Mouse (Mus musculus): Measurements from ENCODE around the gene Zcchc14. TPM values are rescaled to one million over a fixed set of nuclear protein-coding genes. Genes with fewer than 3 reads are reported as not detected.

Zcchc14 gene
- total and polyA plus RNA-seq, 2 experiments from 2014 or later: 17.4 to 85.8 TPM

GRCm38 (mm10) chr8:121563701-121564100 lies 89.0 kb downstream of the Zcchc14 start:
- DNase-seq (no peak), ATAC-seq (no peak)
- H3K36me3 ChIP-seq (ENCODE audit: insufficient read depth): peaks cover 23% of the 10 kb centered on the region
- H3K4me2 ChIP-seq (ENCODE audit: low read depth): no peak overlapping the region
- H3K27me3 ChIP-seq (ENCODE audit: insufficient read depth, low read length): no peaks in the 10 kb centered on the region
- H3K4me3 ChIP-seq (ENCODE audit: low read depth, low read length): no peak overlapping the region
- no peak overlapping the region for H3K9ac ChIP-seq
- H3K27ac ChIP-seq (ENCODE audit: low read depth, low read length): no peak overlapping the region
- 73% methylated on average over 6 of the region's 6 CpGs for WGBS
- no peak for TF ChIP-seq CTCF (IDR thresholded peaks at IDR 0.05; ENCODE audit: low read depth)
- H3K4me1 ChIP-seq (ENCODE audit: insufficient read depth): no peaks in the 10 kb centered on the region
- no peaks in the 10 kb centered on the region for H3K9me3 ChIP-seq (ENCODE audit: low read length)

- no peak for ATAC-seq
- DNase-seq: no peak
- no peak overlapping the region for H3K27ac ChIP-seq (ENCODE audit: low read depth, low read length)
Measured at GRCm38 (mm10) chr8:121562941-121563351, 89.8 kb downstream of the Zcchc14 start.

GRCm38 (mm10) chr8:121561636-121562345 lies 90.9 kb downstream of the Zcchc14 start:
- no peaks in the 10 kb centered on the region for H3K4me1 ChIP-seq (ENCODE audit: insufficient read depth)
- no peak overlapping the region for H3K9ac ChIP-seq
- H3K27ac ChIP-seq (ENCODE audit: low read depth, low read length): no peak overlapping the region
- no peaks in the 10 kb centered on the region for H3K9me3 ChIP-seq (ENCODE audit: low read length)
- ATAC-seq: no peak
- H3K36me3 ChIP-seq (ENCODE audit: insufficient read depth): peaks cover 32% of the 10 kb centered on the region
- 84% methylated on average over 16 of the region's 16 CpGs for WGBS
- H3K27me3 ChIP-seq (ENCODE audit: insufficient read depth, low read length): no peaks in the 10 kb centered on the region
- no peak for DNase-seq
- TF ChIP-seq CTCF (IDR thresholded peaks at IDR 0.05; ENCODE audit: low read depth): no peak
- no peak overlapping the region for H3K4me2 ChIP-seq (ENCODE audit: low read depth)
- H3K4me3 ChIP-seq (ENCODE audit: low read depth, low read length): no peak overlapping the region

More at GRCm38 (mm10) chr8:121562941-121563351, 89.8 kb downstream of the Zcchc14 start:
- H3K4me3 ChIP-seq (ENCODE audit: low read depth, low read length): no peak overlapping the region
- H3K4me2 ChIP-seq (ENCODE audit: low read depth): no peak overlapping the region
- no peaks in the 10 kb centered on the region for H3K4me1 ChIP-seq (ENCODE audit: insufficient read depth)
- no peaks in the 10 kb centered on the region for H3K27me3 ChIP-seq (ENCODE audit: insufficient read depth, low read length)
- H3K9ac ChIP-seq: no peak overlapping the region
- WGBS: 83% methylated on average over 9 of the region's 9 CpGs
- peaks cover 30% of the 10 kb centered on the region for H3K36me3 ChIP-seq (ENCODE audit: insufficient read depth)
- no peaks in the 10 kb centered on the region for H3K9me3 ChIP-seq (ENCODE audit: low read length)
- TF ChIP-seq CTCF (IDR thresholded peaks at IDR 0.05; ENCODE audit: low read depth): no peak

GRCm38 (mm10) chr8:121560432-121561100 lies 92.1 kb downstream of the Zcchc14 start:
- 92% methylated on average over 7 of the region's 7 CpGs for WGBS
- no peak for TF ChIP-seq CTCF (IDR thresholded peaks at IDR 0.05; ENCODE audit: low read depth)

GRCm38 (mm10) chr8:121559801-121560200 lies 92.9 kb downstream of the Zcchc14 start:
- WGBS: 95% methylated on average over 12 of the region's 12 CpGs
- Histone ChIP-seq H3K9ac (no peak overlapping the region), H3K36me3 (ENCODE audit: insufficient read depth) (peaks cover 31% of the 10 kb centered on the region), H3K4me3 (ENCODE audit: low read depth, low read length) (no peak overlapping the region), H3K9me3 (ENCODE audit: low read length) (no peaks in the 10 kb centered on the region), H3K4me2 (ENCODE audit: low read depth) (no peak overlapping the region), H3K27ac (ENCODE audit: low read depth, low read length) (no peak overlapping the region), H3K27me3 (ENCODE audit: insufficient read depth, low read length) (no peaks in the 10 kb centered on the region), H3K4me1 (ENCODE audit: insufficient read depth) (no peaks in the 10 kb centered on the region)
- DNase-seq: no peak
- ATAC-seq: no peak
- no peak for TF ChIP-seq CTCF (IDR thresholded peaks at IDR 0.05; ENCODE audit: low read depth)

More at GRCm38 (mm10) chr8:121560432-121561100, 92.1 kb downstream of the Zcchc14 start:
- no peak overlapping the region for H3K9ac ChIP-seq
- DNase-seq (no peak), ATAC-seq (no peak)
- no peak overlapping the region for H3K4me2 ChIP-seq (ENCODE audit: low read depth)
- no peaks in the 10 kb centered on the region for H3K4me1 ChIP-seq (ENCODE audit: insufficient read depth)
- peaks cover 32% of the 10 kb centered on the region for H3K36me3 ChIP-seq (ENCODE audit: insufficient read depth)
- H3K27me3 ChIP-seq (ENCODE audit: insufficient read depth, low read length): no peaks in the 10 kb centered on the region
- no peak overlapping the region for H3K4me3 ChIP-seq (ENCODE audit: low read depth, low read length)
- no peaks in the 10 kb centered on the region for H3K9me3 ChIP-seq (ENCODE audit: low read length)
- H3K27ac ChIP-seq (ENCODE audit: low read depth, low read length): no peak overlapping the region

- no peak overlapping the region for H3K9ac ChIP-seq
- H3K27ac ChIP-seq (ENCODE audit: low read depth, low read length): no peak overlapping the region
- H3K4me1 ChIP-seq (ENCODE audit: insufficient read depth): no peaks in the 10 kb centered on the region
- no peak for ATAC-seq
- H3K9me3 ChIP-seq (ENCODE audit: low read length): no peaks in the 10 kb centered on the region
- H3K4me2 ChIP-seq (ENCODE audit: low read depth): no peak overlapping the region
- TF ChIP-seq CTCF (IDR thresholded peaks at IDR 0.05; ENCODE audit: low read depth): no peak
- H3K36me3 ChIP-seq (ENCODE audit: insufficient read depth): peaks cover 42% of the 10 kb centered on the region
- DNase-seq: no peak
- H3K27me3 ChIP-seq (ENCODE audit: insufficient read depth, low read length): no peaks in the 10 kb centered on the region
- WGBS: 91% methylated on average over 16 of the region's 16 CpGs
- no peak overlapping the region for H3K4me3 ChIP-seq (ENCODE audit: low read depth, low read length)
Measured at GRCm38 (mm10) chr8:121558538-121558937, 94.2 kb downstream of the Zcchc14 start.

- peaks cover 49% of the 10 kb centered on the region for H3K36me3 ChIP-seq (ENCODE audit: insufficient read depth)
Measured at GRCm38 (mm10) chr8:121557746-121558145, 95.0 kb downstream of the Zcchc14 start.

More at GRCm38 (mm10) chr8:121557746-121558145, 95.0 kb downstream of the Zcchc14 start:
- DNase-seq: no peak
- Histone ChIP-seq H3K4me3 (ENCODE audit: low read depth, low read length) (no peak overlapping the region), H3K27ac (ENCODE audit: low read depth, low read length) (no peak overlapping the region), H3K4me1 (ENCODE audit: insufficient read depth) (no peaks in the 10 kb centered on the region), H3K9ac (no peak overlapping the region), H3K4me2 (ENCODE audit: low read depth) (no peak overlapping the region), H3K27me3 (ENCODE audit: insufficient read depth, low read length) (no peaks in the 10 kb centered on the region), H3K9me3 (ENCODE audit: low read length) (no peaks in the 10 kb centered on the region)
- ATAC-seq: no peak
- no peak for TF ChIP-seq CTCF (IDR thresholded peaks at IDR 0.05; ENCODE audit: low read depth)
- 94% methylated on average over 11 of the region's 11 CpGs for WGBS
